Mouse (Mus musculus): ENCODE results near the gene Pigz. TPM values are rescaled to one million over a fixed set of nuclear protein-coding genes. Genes with fewer than 3 reads are reported as not detected.
A peak's percentile ranks its signal among the peaks of the same experiment; 100 is the strongest.

Gene Pigz
- polyA plus RNA-seq, 1 experiment from 2014 or later: 1.7 TPM

DNA sequence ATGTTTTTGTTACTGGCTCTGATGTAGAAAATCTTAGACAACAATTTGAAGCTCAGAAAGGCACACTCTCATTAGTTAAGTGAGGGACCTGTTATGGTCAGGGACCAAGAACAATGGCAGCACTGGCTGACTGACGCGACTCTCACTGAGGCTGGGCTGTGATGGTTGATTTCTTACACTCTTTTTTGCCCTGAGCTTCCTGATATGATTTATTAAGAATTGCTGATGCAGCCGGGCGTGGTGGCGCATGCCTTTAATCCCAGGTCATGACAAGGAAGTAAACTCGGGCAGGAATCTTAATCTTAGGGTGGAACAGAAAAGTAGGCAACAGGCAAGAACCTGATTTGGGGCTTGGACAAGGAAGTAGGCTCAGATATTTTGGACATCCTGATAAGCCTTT lies 7.6 kb upstream of the Pigz start:
- no peaks in the 10 kb centered on the region for H3K36me3 ChIP-seq (ENCODE audit: control insufficient read depth, insufficient read depth, low read length)
- peak; percentile 76 for ATAC-seq (ENCODE audit: low FRiP score, low TSS enrichment)
- no peak overlapping the region for H3K27ac ChIP-seq (replicated peaks)
- H3K9me3 ChIP-seq (ENCODE audit: control insufficient read depth, low read length): no peaks in the 10 kb centered on the region
- 49% methylated on average over 6 of the region's 6 CpGs for WGBS
- TF ChIP-seq EP300 (optimal IDR thresholded peaks at IDR 0.05) (peak; percentile 33), CTCF (IDR thresholded peaks at IDR 0.05; ENCODE audit: low read depth) (no peak)
- H3K4me1 ChIP-seq (replicated peaks; ENCODE audit: control insufficient read depth, insufficient read depth): no peaks in the 10 kb centered on the region
- no peak overlapping the region for H3K4me3 ChIP-seq (ENCODE audit: low read depth, low read length)
- H3K27me3 ChIP-seq (ENCODE audit: control insufficient read depth, insufficient read depth, low read length): no peaks in the 10 kb centered on the region
- H3K4me2 ChIP-seq (replicated peaks; ENCODE audit: low read depth): no peak overlapping the region
- H3K9ac ChIP-seq (ENCODE audit: low read length): no peak overlapping the region
- peak; percentile 66 for DNase-seq (ENCODE audit: low spot score)

DNA sequence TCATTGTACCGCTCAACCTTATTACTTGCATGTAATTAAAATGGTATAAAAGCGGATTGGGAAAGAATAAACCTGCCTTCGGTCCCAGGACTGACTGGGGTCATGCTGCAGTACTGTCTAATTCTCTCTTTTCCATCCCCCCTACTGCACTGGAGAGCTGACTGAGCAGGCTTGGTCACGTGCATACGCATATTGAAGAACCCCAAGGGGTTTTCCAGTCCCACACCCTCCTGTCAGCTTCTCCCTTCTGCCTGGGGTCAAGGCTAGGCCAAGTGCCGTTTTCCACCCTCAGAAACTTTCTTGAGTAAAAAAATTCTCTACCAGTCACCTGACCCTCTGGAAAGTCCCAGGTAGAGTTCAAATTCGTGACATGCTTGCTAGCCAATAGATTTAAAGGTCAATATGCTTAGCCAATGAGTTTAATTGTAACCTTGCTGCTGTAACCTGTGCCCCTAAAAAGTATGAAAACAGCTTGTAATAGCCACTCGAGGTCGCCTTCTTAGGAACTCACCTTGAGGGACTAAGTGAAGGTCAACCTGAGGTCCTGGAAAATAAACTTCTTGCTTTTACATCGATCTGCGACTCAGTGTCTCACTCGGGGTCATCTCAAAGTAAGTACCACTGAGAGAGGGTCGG lies 7.0 kb upstream of the Pigz start:
- H3K27ac ChIP-seq (replicated peaks): no peak overlapping the region
- no peaks in the 10 kb centered on the region for H3K4me1 ChIP-seq (replicated peaks; ENCODE audit: control insufficient read depth, insufficient read depth)

DNA sequence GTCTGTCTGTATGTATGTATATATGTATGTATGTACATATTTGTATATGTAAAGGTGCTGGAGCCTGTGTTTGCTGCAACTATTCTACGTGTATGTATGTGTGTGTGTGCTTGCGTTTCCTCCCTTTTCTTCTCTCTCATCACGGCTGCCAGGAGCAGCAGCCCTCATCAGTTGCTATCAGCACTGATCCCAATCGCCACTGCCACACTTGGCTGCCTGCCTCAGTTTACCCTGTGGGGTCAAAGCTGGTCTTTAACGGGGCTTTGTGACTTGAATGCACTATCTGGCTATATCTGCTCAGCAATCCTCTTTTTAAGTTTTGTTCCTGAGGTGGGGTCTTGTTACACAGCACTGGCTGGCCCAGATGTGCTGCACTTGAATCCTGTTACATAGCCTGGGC lies 6.2 kb upstream of the Pigz start:
- H3K9me3 ChIP-seq (ENCODE audit: control insufficient read depth, low read length): no peaks in the 10 kb centered on the region
- 81% methylated on average over 5 of the region's 5 CpGs for WGBS
- TF ChIP-seq CTCF (IDR thresholded peaks at IDR 0.05; ENCODE audit: low read depth) (no peak), EP300 (optimal IDR thresholded peaks at IDR 0.05) (no peak)
- ATAC-seq (ENCODE audit: low FRiP score, low TSS enrichment) (no peak), DNase-seq (ENCODE audit: low spot score) (no peak)
- no peak overlapping the region for H3K9ac ChIP-seq (ENCODE audit: low read length)
- H3K36me3 ChIP-seq (ENCODE audit: control insufficient read depth, insufficient read depth, low read length): no peaks in the 10 kb centered on the region
- no peak overlapping the region for H3K4me3 ChIP-seq (ENCODE audit: low read depth, low read length)
- H3K4me2 ChIP-seq (replicated peaks; ENCODE audit: low read depth): no peak overlapping the region
- no peaks in the 10 kb centered on the region for H3K4me1 ChIP-seq (replicated peaks; ENCODE audit: control insufficient read depth, insufficient read depth)
- no peaks in the 10 kb centered on the region for H3K27me3 ChIP-seq (ENCODE audit: control insufficient read depth, insufficient read depth, low read length)
- no peak overlapping the region for H3K27ac ChIP-seq (replicated peaks)

More for the DNA sequence above, 7.0 kb upstream of the Pigz start:
- no peak for TF ChIP-seq EP300 (optimal IDR thresholded peaks at IDR 0.05)
- no peak for TF ChIP-seq CTCF (IDR thresholded peaks at IDR 0.05; ENCODE audit: low read depth)
- DNase-seq (ENCODE audit: low spot score) (no peak), ATAC-seq (ENCODE audit: low FRiP score, low TSS enrichment) (no peak)
- H3K27me3 ChIP-seq (ENCODE audit: control insufficient read depth, insufficient read depth, low read length): no peaks in the 10 kb centered on the region
- no peaks in the 10 kb centered on the region for H3K9me3 ChIP-seq (ENCODE audit: control insufficient read depth, low read length)
- H3K4me3 ChIP-seq (ENCODE audit: low read depth, low read length): no peak overlapping the region
- WGBS: 74% methylated on average over 13 of the region's 13 CpGs
- H3K9ac ChIP-seq (ENCODE audit: low read length): no peak overlapping the region
- H3K4me2 ChIP-seq (replicated peaks; ENCODE audit: low read depth): no peak overlapping the region
- no peaks in the 10 kb centered on the region for H3K36me3 ChIP-seq (ENCODE audit: control insufficient read depth, insufficient read depth, low read length)

DNA sequence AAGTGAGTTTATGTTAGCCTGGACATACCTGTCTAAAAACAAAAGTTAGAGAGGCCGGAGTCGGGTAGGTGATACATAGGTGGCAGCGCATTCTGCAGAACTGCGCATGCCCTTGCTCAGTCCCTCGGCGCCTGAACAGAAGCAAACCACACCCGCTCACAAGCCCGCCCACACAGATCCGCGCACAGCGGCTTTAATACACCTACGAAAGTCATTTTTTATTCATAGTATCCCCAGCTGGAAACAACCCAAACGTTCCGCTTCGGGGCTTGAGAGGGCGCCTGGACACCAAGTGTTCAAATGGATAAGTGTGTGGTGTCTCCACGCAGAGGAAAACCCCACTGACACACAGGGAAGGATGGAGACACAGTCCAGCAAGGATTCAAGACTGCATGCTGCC lies 2.3 kb upstream of the Pigz start:
- Histone ChIP-seq H3K4me1 (replicated peaks; ENCODE audit: control insufficient read depth, insufficient read depth) (no peaks in the 10 kb centered on the region; the same call in 1 of the 2 replicates), H3K4me3 (ENCODE audit: low read depth, low read length) (no peak overlapping the region), H3K4me2 (replicated peaks; ENCODE audit: low read depth) (peak overlapping the region; percentile 20), H3K9me3 (ENCODE audit: control insufficient read depth, low read length) (no peaks in the 10 kb centered on the region), H3K9ac (ENCODE audit: low read length) (no peak overlapping the region), H3K36me3 (ENCODE audit: control insufficient read depth, insufficient read depth, low read length) (no peaks in the 10 kb centered on the region), H3K27me3 (ENCODE audit: control insufficient read depth, insufficient read depth, low read length) (no peaks in the 10 kb centered on the region), H3K27ac (replicated peaks) (no peak overlapping the region)
- ATAC-seq (ENCODE audit: low FRiP score, low TSS enrichment) (no peak), DNase-seq (ENCODE audit: low spot score) (peak; percentile 34)
- TF ChIP-seq EP300 (optimal IDR thresholded peaks at IDR 0.05) (no peak), CTCF (IDR thresholded peaks at IDR 0.05; ENCODE audit: low read depth) (no peak)
- WGBS: 50% methylated on average over 17 of the region's 17 CpGs

DNA sequence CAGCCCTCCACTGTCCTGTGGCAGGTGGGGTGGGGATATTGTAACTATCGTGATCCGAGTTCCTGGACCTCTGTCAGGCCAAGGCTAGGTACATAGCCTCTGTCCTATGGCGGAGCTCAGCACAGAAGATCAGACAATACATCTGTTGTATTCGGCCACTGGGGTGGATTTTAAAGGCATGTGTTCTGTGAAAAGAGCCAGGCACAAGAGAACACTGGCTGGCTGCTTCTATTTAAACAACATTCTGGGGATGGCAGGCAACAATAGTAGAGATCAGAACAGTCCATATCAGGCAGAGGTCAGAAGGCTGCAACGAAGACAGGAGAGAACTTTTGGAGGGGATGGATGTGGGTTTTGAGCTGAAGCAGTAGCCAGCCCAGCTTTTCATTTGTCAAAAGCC lies 1.4 kb upstream of the Pigz start:
- H3K4me3 ChIP-seq (ENCODE audit: low read depth, low read length): no peak overlapping the region
- H3K4me1 ChIP-seq (replicated peaks; ENCODE audit: control insufficient read depth, insufficient read depth): no peaks in the 10 kb centered on the region; the same call in 1 of the 2 replicates
- H3K36me3 ChIP-seq (ENCODE audit: control insufficient read depth, insufficient read depth, low read length): no peaks in the 10 kb centered on the region
- H3K4me2 ChIP-seq (replicated peaks; ENCODE audit: low read depth): peak overlapping the region; percentile 83; the same call in 1 of the 2 replicates
- H3K9me3 ChIP-seq (ENCODE audit: control insufficient read depth, low read length): no peaks in the 10 kb centered on the region
- H3K27ac ChIP-seq (replicated peaks): 0 out of 2 replicates have a peak overlapping the region, but pooled peaks have one; percentile 13
- TF ChIP-seq EP300 (optimal IDR thresholded peaks at IDR 0.05): no peak
- TF ChIP-seq CTCF (IDR thresholded peaks at IDR 0.05; ENCODE audit: low read depth): no peak
- 66% methylated on average over 5 of the region's 5 CpGs for WGBS
- H3K9ac ChIP-seq (ENCODE audit: low read length): no peak overlapping the region; the same call in 1 of the 2 replicates
- DNase-seq (ENCODE audit: low spot score) (no peak), ATAC-seq (ENCODE audit: low FRiP score, low TSS enrichment) (no peak)
- H3K27me3 ChIP-seq (ENCODE audit: control insufficient read depth, insufficient read depth, low read length): no peaks in the 10 kb centered on the region
